Mouse (Mus musculus) myocyte (in vitro differentiated cells): ENCODE results near the gene Prodh2. TPM values are rescaled to one million over a fixed set of nuclear protein-coding genes. Genes with fewer than 3 reads are reported as not detected.
"Not testable (repeated sequence)": the region's sequence is repeated elsewhere in the genome, so short reads cannot be mapped to it uniquely, and the experiment has no call there.

Source experiments
- H3K27me3 ChIP-seq: one replicate; pipeline ENCODE4 v1.6.1; 2011; ENCODE audit not compliant: control insufficient read depth, insufficient read depth, insufficient read length
- H3K36me3 ChIP-seq: one replicate; pipeline ENCODE4 v1.6.1; 2011; ENCODE audit not compliant: control insufficient read depth, insufficient read depth
- H3K4me2 ChIP-seq: one replicate; pipeline ENCODE4 v1.6.1; 2011; ENCODE audit warnings: low read depth, control low read depth
- H3K4me3 ChIP-seq: one replicate; pipeline ENCODE4 v1.5.1; 2011; ENCODE audit warnings: mild to moderate bottlenecking, control low read depth, moderate library complexity
- H3K79me2 ChIP-seq: one replicate; pipeline ENCODE4 v1.6.1; 2011; ENCODE audit not compliant: control insufficient read depth, insufficient read depth
- H3ac ChIP-seq: one replicate; pipeline ENCODE4 v1.6.1; 2011; ENCODE audit not compliant: control insufficient read depth, insufficient read length
- CEBPB ChIP-seq: IDR thresholded peaks from 2 replicates; pipeline ENCODE4 v1.6.1; 2011; ENCODE audit warnings: mild to moderate bottlenecking, moderate library complexity; ENCODE audit not compliant: poor library complexity, insufficient read depth, severe bottlenecking
- E2F4 ChIP-seq: IDR thresholded peaks from one replicate; pipeline ENCODE4 v1.6.1; 2011; ENCODE audit warnings: mild to moderate bottlenecking, control low read depth, moderate library complexity; ENCODE audit not compliant: insufficient read depth
- MAX ChIP-seq: IDR thresholded peaks from one replicate; pipeline ENCODE4 v1.6.1; 2011; ENCODE audit warnings: low read depth, mild to moderate bottlenecking, control low read depth
- MYOD1 ChIP-seq, 3 experiments: IDR thresholded peaks; one replicate each; pipeline ENCODE4 v1.6.1; 2011; ENCODE audit warnings: control low read depth in 2 of 3, low read depth in 2 of 3, mild to moderate bottlenecking in 2 of 3, moderate library complexity in 1 of 3; ENCODE audit not compliant: insufficient read length in 2 of 3, control insufficient read depth in 1 of 3
- MYOG ChIP-seq, 3 experiments: IDR thresholded peaks; one replicate each; pipeline ENCODE4 v1.6.1; 2011; ENCODE audit warnings: control low read depth in 2 of 3, low read depth in 2 of 3, mild to moderate bottlenecking in 2 of 3; ENCODE audit not compliant: insufficient read length in 2 of 3, control insufficient read depth in 1 of 3, insufficient read depth in 1 of 3
- POLR2A ChIP-seq: IDR thresholded peaks from one replicate; pipeline ENCODE4 v1.6.1; 2011; ENCODE audit warnings: low read depth, mild to moderate bottlenecking, control low read depth, moderate library complexity; ENCODE audit not compliant: insufficient read length
- POLR2AphosphoS2 ChIP-seq: IDR thresholded peaks from one replicate; pipeline ENCODE4 v1.6.1; 2011; ENCODE audit warnings: low read depth, control low read depth; ENCODE audit not compliant: insufficient read length
- REST ChIP-seq: IDR thresholded peaks from one replicate; pipeline ENCODE4 v1.6.1; 2011; ENCODE audit warnings: mild to moderate bottlenecking, control low read depth, moderate library complexity; ENCODE audit not compliant: insufficient read depth, insufficient read length
- SRF ChIP-seq: IDR thresholded peaks from one replicate; pipeline ENCODE4 v1.6.1; 2011; ENCODE audit warnings: low read depth; ENCODE audit not compliant: control insufficient read depth, insufficient read length
- TCF12 ChIP-seq: IDR thresholded peaks from one replicate; pipeline ENCODE4 v1.6.1; 2011; ENCODE audit warnings: mild to moderate bottlenecking, control low read depth; ENCODE audit not compliant: poor library complexity, insufficient read depth, severe bottlenecking
- TCF3 ChIP-seq: IDR thresholded peaks from one replicate; pipeline ENCODE4 v1.6.1; 2011; ENCODE audit warnings: low read depth, control low read depth; ENCODE audit not compliant: insufficient read length
- USF1 ChIP-seq: IDR thresholded peaks from one replicate; pipeline ENCODE4 v1.6.1; 2011; ENCODE audit warnings: low read depth, mild to moderate bottlenecking, control low read depth, moderate library complexity
- polyA plus RNA-seq: library from polyadenylated mRNA; unstranded; fragments of >200 nt; fragmentation: generic; extraction: Trizol; gene quantifications from one replicate; pipeline ENCODE4 v1.2.1, GENCODE M21; 2012; ENCODE audit warnings: missing spikeins

The Prodh2 gene
- polyA plus RNA-seq, 1 experiment: not detected

DNA sequence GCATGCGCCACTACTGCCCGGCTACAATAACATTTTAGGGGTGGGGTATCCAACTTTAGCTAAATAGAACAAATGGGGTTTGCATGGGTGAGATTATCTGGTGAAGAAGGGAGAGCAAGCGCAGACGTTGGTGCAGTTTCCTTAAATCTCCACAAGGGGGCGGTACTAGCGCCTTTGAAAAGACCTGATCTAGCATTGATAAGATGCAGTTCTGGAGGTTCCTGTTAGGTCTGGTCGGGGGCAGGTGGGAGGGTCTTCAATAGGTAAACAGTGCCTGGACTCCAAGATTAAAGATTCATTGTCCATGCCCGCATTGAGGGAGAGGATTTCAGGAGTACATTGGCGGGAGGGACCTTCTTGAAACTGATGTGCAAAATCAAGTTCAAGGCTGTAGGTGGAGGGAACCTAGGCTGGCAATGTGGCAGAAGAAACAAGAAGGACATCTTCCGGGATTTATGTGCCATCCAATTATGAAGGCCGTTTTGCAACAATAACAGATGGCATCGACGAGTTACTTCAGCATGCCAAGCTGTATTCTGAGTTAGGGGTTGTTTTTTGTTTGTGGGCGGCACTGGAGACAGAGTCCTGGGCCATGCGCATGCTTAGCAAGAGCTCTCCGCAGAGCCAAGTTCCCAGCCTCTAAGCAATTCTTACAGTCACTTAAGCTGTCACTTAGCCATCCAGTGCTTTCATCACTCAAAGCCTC, 3.0 kb upstream of the Prodh2 start:
- Histone ChIP-seq H3K4me3 (no peak overlapping the region), H3K27me3 (peaks cover 24% of the 10 kb centered on the region)
- TF ChIP-seq TCF3: no peak

DNA sequence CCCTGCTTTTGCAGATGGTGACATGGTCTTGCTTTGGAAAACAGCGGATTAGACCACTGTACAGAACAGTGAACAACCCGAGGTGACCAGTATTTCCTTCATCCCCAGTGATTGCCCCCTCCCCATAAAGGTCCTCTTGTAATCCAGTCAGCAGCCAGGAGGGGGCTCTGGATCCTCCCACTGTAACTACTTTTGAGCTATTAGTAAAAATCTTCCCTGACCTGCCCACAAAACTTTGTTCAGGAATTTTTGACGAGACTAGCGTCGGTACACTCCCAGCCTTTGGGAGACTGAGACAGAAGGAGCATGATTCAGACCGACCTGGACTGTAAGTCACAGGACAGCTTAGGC, 2.5 kb upstream of the Prodh2 start:
- Histone ChIP-seq H3K4me2 (no peak overlapping the region), H3ac (no peak overlapping the region)

More for the DNA sequence above, 3.0 kb upstream of the Prodh2 start:
- Histone ChIP-seq H3ac (no peak overlapping the region), H3K79me2 (no peaks in the 10 kb centered on the region), H3K4me2 (no peak overlapping the region), H3K36me3 (no peaks in the 10 kb centered on the region)

DNA sequence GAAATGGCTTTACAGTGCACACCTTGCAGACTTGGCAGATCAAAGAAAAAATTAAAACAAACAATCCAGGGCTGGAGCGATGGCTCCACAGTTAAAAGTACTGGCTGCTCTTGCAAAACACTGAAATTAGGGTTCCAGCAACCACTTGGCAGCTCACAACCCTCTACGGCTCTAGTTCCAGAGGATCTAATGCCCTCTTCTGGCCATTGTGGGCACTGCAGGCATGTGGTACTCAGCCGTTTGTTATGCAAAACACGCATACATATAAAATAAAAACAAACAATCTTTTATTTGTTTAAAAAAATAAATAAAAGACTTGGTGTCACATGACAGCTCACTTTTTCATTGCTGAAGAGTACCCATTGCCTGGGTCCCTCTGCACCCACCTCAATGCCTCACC, 657 bp upstream of the Prodh2 start:
- TF ChIP-seq E2F4 (no peak), MAX (no peak), SRF (no peak), MYOG (IDR thresholded peaks at IDR 0.05; ENCODE audit: control insufficient read depth in 1 of 3, insufficient read depth in 1 of 3, insufficient read length in 2 of 3, low read depth in 2 of 3) (no peak)
- H3K4me3 ChIP-seq: no peak overlapping the region
- H3K4me2 ChIP-seq: no peak overlapping the region
- peaks cover 24% of the 10 kb centered on the region for H3K27me3 ChIP-seq
- no peaks in the 10 kb centered on the region for H3K79me2 ChIP-seq
- no peak overlapping the region for H3ac ChIP-seq
- H3K36me3 ChIP-seq: no peaks in the 10 kb centered on the region

More for the DNA sequence above, 2.5 kb upstream of the Prodh2 start:
- Histone ChIP-seq H3K36me3 (no peaks in the 10 kb centered on the region), H3K79me2 (no peaks in the 10 kb centered on the region), H3K4me3 (no peak overlapping the region), H3K27me3 (peaks cover 24% of the 10 kb centered on the region)
- TF ChIP-seq POLR2A (no peak), POLR2AphosphoS2 (no peak), MYOD1 (IDR thresholded peaks at IDR 0.05; ENCODE audit: control insufficient read depth in 1 of 3, insufficient read length in 2 of 3, low read depth in 2 of 3) (no peak)

DNA sequence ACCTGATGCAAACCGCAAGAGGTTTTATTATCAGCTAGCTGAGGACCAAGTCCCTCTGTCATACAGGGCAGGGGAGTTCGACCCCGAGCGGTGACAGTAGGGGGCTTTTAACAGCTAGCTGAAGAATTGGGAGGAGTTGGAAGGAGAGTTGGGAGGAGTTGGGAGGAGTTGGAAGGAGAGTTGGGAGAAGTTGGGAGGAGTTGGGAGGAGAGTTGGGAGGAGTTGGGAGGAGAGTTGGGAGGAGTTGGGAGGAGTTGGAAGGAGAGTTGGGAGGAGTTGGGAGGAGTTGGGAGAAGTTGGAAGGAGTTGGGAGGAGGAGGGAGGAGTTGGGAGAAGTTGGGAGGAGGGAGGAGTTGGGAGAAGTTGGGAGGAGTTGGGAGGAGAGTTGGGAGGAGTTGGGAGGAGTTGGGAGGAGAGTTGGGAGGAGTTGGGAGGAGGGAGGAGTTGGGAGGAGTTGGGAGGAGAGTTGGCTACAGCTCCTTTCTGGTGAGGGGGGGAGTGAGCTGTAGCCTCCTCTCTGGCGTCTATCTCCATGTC, 2.2 kb downstream of the Prodh2 start:
- H3K4me2 ChIP-seq, H3K36me3 ChIP-seq, H3K4me3 ChIP-seq, H3K79me2 ChIP-seq, H3ac ChIP-seq: not testable (repeated sequence)
- peaks cover 24% of the 10 kb centered on the region for H3K27me3 ChIP-seq

DNA sequence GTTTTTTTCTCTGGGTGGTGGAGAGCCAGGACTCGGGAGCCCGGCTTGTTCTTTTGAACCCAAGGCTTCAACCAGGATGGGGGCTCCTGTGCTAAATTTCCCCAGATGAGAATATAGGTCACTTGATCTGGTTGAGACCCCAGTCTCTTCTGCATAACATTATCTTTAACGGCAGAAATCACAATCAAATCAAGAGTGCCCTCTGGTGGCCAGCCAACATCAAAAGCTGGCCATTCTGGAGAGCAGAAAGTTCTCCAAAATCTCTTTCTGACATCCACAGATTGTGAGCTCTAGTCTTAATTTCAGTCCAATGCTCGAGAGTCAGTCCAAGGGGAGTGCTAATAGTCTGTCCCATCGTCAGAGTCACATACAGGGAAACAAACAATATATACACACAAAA, 7.7 kb downstream of the Prodh2 start:
- H3K4me2 ChIP-seq, H3K4me3 ChIP-seq, H3K27me3 ChIP-seq, H3K79me2 ChIP-seq, H3ac ChIP-seq, H3K36me3 ChIP-seq: not testable (repeated sequence)

DNA sequence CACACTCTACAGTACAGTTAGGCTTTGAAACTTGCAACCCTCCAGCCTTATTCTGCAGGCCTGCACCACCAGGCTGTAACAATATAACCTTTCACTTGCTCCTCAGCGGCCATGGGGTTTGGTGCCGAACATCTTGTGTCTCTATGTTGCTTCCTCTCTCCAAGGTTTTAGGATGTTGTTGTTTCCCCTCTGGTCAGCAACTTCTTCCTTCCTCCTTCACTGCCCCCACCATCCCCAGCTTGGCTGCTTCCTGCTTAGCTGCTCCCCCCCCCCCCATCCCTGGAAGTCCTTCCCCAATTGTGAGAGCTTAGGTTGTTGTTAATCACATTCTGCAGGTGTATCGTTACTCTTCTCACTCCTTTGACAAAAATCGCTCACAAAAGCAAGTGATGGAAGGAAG, 14.6 kb downstream of the Prodh2 start:
- H3K4me2 ChIP-seq: no peak overlapping the region
- no peaks in the 10 kb centered on the region for H3K36me3 ChIP-seq
- peaks cover 30% of the 10 kb centered on the region for H3K27me3 ChIP-seq
- no peak overlapping the region for H3K4me3 ChIP-seq
- H3K79me2 ChIP-seq: no peaks in the 10 kb centered on the region
- TF ChIP-seq POLR2A: no peak
- no peak for TF ChIP-seq MAX
- TF ChIP-seq TCF12: no peak
- TF ChIP-seq CEBPB: no peak
- no peak for TF ChIP-seq USF1
- no peak for TF ChIP-seq MYOD1 (IDR thresholded peaks at IDR 0.05; ENCODE audit: control insufficient read depth in 1 of 3, insufficient read length in 2 of 3, low read depth in 2 of 3)
- no peak for TF ChIP-seq TCF3
- no peak for TF ChIP-seq POLR2AphosphoS2
- no peak for TF ChIP-seq E2F4
- no peak for TF ChIP-seq SRF
- no peak for TF ChIP-seq MYOG (IDR thresholded peaks at IDR 0.05; ENCODE audit: control insufficient read depth in 1 of 3, insufficient read depth in 1 of 3, insufficient read length in 2 of 3, low read depth in 2 of 3)
- TF ChIP-seq REST: no peak
- H3ac ChIP-seq: no peak overlapping the region
